17 mouse cellular contexts compared by ENCODE assay signal in the genomic region with DNA sequence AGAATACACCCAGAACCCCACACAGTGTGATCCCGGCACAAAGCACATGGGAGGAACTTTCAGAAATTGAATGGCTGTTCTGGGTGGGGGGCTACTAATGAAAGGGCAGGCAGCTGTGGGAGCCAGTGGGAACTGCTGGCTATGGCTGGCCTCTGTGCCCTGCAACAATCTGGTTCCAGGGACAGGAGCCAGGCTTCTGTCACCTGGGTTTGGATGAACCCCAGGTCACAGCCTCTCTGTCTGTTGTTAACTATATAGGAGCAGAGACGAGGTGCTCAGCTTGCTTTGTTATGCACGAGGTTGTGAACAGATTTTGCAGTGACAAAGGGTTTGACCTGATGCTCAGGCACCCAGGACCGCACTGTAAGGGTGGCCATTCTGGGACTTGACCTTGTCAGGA. TPM values are rescaled to one million over a fixed set of nuclear protein-coding genes. Genes with fewer than 3 reads are reported as not detected.
A peak's percentile ranks its signal among the peaks of the same experiment; 100 is the strongest.
DNase-seq lines count a peak whose midpoint lies in the region; ATAC-seq and TF ChIP-seq lines count a peak whose summit lies in the region.
"Had no signal": no experiment of that assay in that cellular context is flagged by ENCODE, and none has a peak within 500 bp of the region (broad histone marks: within the 10 kb centered on the region; RNA-seq: fewer than 3 reads in every experiment).

No protein-coding gene starts in this region.

- DNase-seq in heart, postnatal 25 days (ENCODE audit: low spot score): no peak
- no peak for DNase-seq in lung, postnatal 4 days
- DNase-seq in layer of hippocampus, postnatal 14 days (ENCODE audit: low spot score in 2 of 2): no peak
- DNase-seq: cerebellum, adult 8-10 months; embryo, embryonic 11 days; gastrocnemius, postnatal 14 days; kidney, postnatal 25 days had no signal

- no peak overlapping the region for H3K27ac ChIP-seq in heart, embryonic 11.5 days (ENCODE audit: low read depth, low read length)
- H3K27ac ChIP-seq in lung, embryonic 16.5 days (ENCODE audit: low read length): no peak overlapping the region
- 0 out of 4 replicates have a peak overlapping the region, but pooled peaks of 1 of the 2 experiments have one; percentile 17 for H3K27ac ChIP-seq in heart, embryonic 14.5 days (replicated peaks in 1 of 2; ENCODE audit: control insufficient read depth in 1 of 2, insufficient read depth in 1 of 2, low read depth in 2 of 2, low read length in 2 of 2)
- H3K27ac ChIP-seq in small intestine, adult 2 months (ENCODE audit: insufficient read depth, low read depth, low read length): peak overlapping the region; percentile 46; the same call in 1 of the 2 replicates
- H3K27ac ChIP-seq in forebrain, embryonic 16.5 days (ENCODE audit: low read length): no peak overlapping the region
- H3K27ac ChIP-seq: forebrain, embryonic 10.5 days; hindbrain, embryonic 13.5 days; limb, embryonic 12.5 days had no signal

- no peak for ATAC-seq in heart, embryonic 11.5 days (replicated peaks; ENCODE audit: insufficient number of reproducible peaks, low FRiP score, low TSS enrichment)
- no peak for ATAC-seq in lung, embryonic 16.5 days (ENCODE audit: low read depth)
- 0 out of 2 replicates have a peak, but pooled peaks have one; percentile 2 for ATAC-seq in heart, embryonic 14.5 days (ENCODE audit: insufficient number of reproducible peaks, insufficient read depth, low FRiP score, low read depth)
- ATAC-seq in forebrain, embryonic 16.5 days: no peak

- H3K4me3 ChIP-seq in heart, embryonic 11.5 days (ENCODE audit: low read depth, low read length): no peak overlapping the region
- no peak overlapping the region for H3K4me3 ChIP-seq in lung, embryonic 16.5 days (ENCODE audit: low read length)
- no peak overlapping the region for H3K4me3 ChIP-seq in heart, embryonic 14.5 days (ENCODE audit: control insufficient read depth in 1 of 2, insufficient read depth in 1 of 2, low read depth in 1 of 2, low read length in 2 of 2)
- H3K4me3 ChIP-seq in small intestine, adult 2 months (ENCODE audit: low read depth, low read length): peak overlapping the region; percentile 11; the same call in 1 of the 2 replicates
- H3K4me3 ChIP-seq in forebrain, embryonic 16.5 days (replicated peaks; ENCODE audit: low read length): no peak overlapping the region

- no peak for TF ChIP-seq POLR2A in small intestine, adult 2 months (IDR thresholded peaks at IDR 0.05; ENCODE audit: low read depth, low read length)

- H3K9ac ChIP-seq in heart, embryonic 11.5 days (ENCODE audit: low read depth, low read length): no peak overlapping the region
- no peak overlapping the region; the same call in 1 of the 2 replicates for H3K9ac ChIP-seq in lung, embryonic 16.5 days (ENCODE audit: low read length)
- H3K9ac ChIP-seq in heart, embryonic 14.5 days (ENCODE audit: low read length): peak overlapping the region; percentile 40; the same call in 1 of the 2 replicates
- no peak overlapping the region for H3K9ac ChIP-seq in forebrain, embryonic 16.5 days (replicated peaks; ENCODE audit: low read depth, low read length)
- H3K9ac ChIP-seq: hindbrain, embryonic 13.5 days; limb, embryonic 12.5 days had no signal

- H3K4me2 ChIP-seq in heart, embryonic 11.5 days: peak overlapping the region; percentile 31
- H3K4me2 ChIP-seq in lung, embryonic 16.5 days (ENCODE audit: low read depth, low read length): peak overlapping the region; percentile 27
- H3K4me2 ChIP-seq in heart, embryonic 14.5 days (ENCODE audit: low read length): peak overlapping the region; percentile 87
- H3K4me2 ChIP-seq in forebrain, embryonic 16.5 days (ENCODE audit: low read length): no peak overlapping the region

- H3K4me1 ChIP-seq in heart, embryonic 11.5 days (ENCODE audit: control insufficient read depth, insufficient read depth, low read length): peaks cover 35% of the 10 kb centered on the region
- peaks cover 23% of the 10 kb centered on the region for H3K4me1 ChIP-seq in lung, embryonic 16.5 days (replicated peaks; ENCODE audit: control insufficient read depth, insufficient read depth, low read length)
- H3K4me1 ChIP-seq in heart, embryonic 14.5 days (ENCODE audit: control insufficient read depth in 2 of 2, insufficient read depth in 2 of 2, low read length in 2 of 2): peaks cover 28 to 47% of the 10 kb centered on the region in 2 experiments
- peaks cover 3% of the 10 kb centered on the region; the same call in 1 of the 2 replicates for H3K4me1 ChIP-seq in small intestine, adult 2 months (ENCODE audit: control insufficient read depth, insufficient read depth, insufficient read length, low read length)
- peaks cover 18% of the 10 kb centered on the region for H3K4me1 ChIP-seq in forebrain, embryonic 16.5 days (replicated peaks; ENCODE audit: control insufficient read depth, insufficient read depth, low read length)

- no peaks in the 10 kb centered on the region for H3K9me3 ChIP-seq in heart, embryonic 11.5 days (replicated peaks; ENCODE audit: control insufficient read depth, low read length)
- H3K9me3 ChIP-seq in lung, embryonic 16.5 days (ENCODE audit: control insufficient read depth, low read length): no peaks in the 10 kb centered on the region
- H3K9me3 ChIP-seq in heart, embryonic 14.5 days (ENCODE audit: control insufficient read depth, low read length): no peaks in the 10 kb centered on the region
- no peaks in the 10 kb centered on the region for H3K9me3 ChIP-seq in forebrain, embryonic 16.5 days (ENCODE audit: control insufficient read depth, low read length)
- H3K9me3 ChIP-seq: forebrain, embryonic 10.5 days; hindbrain, embryonic 13.5 days; limb, embryonic 12.5 days had no signal

- no peak for TF ChIP-seq CTCF in small intestine, adult 2 months (IDR thresholded peaks at IDR 0.05; ENCODE audit: extremely low read depth, insufficient read length, insufficient replicate concordance, low read depth, low read length)

- 41% methylated on average over 4 of the region's 4 CpGs for WGBS in heart, embryonic 11.5 days (ENCODE audit: insufficient replicate concordance)
- 59% methylated on average over 4 of the region's 4 CpGs for WGBS in lung, embryonic 16.5 days
- 37% methylated on average over 4 of the region's 4 CpGs for WGBS in heart, embryonic 14.5 days
- WGBS in small intestine, adult 2 months: 61% methylated on average over 4 of the region's 4 CpGs
- 41% methylated on average over 4 of the region's 4 CpGs for WGBS in forebrain, embryonic 16.5 days

- no peaks in the 10 kb centered on the region for H3K36me3 ChIP-seq in heart, embryonic 11.5 days (ENCODE audit: control insufficient read depth, insufficient read depth, low read length)
- no peaks in the 10 kb centered on the region for H3K36me3 ChIP-seq in lung, embryonic 16.5 days (ENCODE audit: control insufficient read depth, insufficient read depth, low read length)
- H3K36me3 ChIP-seq in heart, embryonic 14.5 days (ENCODE audit: control insufficient read depth, insufficient read depth, low read length): no peaks in the 10 kb centered on the region
- H3K36me3 ChIP-seq in small intestine, adult 2 months (ENCODE audit: control insufficient read depth, insufficient read depth, low read length): no peaks in the 10 kb centered on the region
- H3K36me3 ChIP-seq in forebrain, embryonic 16.5 days (ENCODE audit: control insufficient read depth, insufficient read depth): no peaks in the 10 kb centered on the region
- H3K36me3 ChIP-seq: forebrain, embryonic 10.5 days; hindbrain, embryonic 13.5 days; limb, embryonic 12.5 days had no signal

- peaks cover 13% of the 10 kb centered on the region for H3K27me3 ChIP-seq in heart, embryonic 11.5 days (ENCODE audit: control insufficient read depth, insufficient read depth, low read length)
- H3K27me3 ChIP-seq in lung, embryonic 16.5 days (ENCODE audit: control insufficient read depth, insufficient read depth, low read depth, low read length): peaks cover 7% of the 10 kb centered on the region; the same call in 1 of the 2 replicates
- 0 out of 2 replicates have a peak, but pooled peaks cover 6% of the 10 kb centered on the region for H3K27me3 ChIP-seq in heart, embryonic 14.5 days (ENCODE audit: control insufficient read depth, insufficient read depth, low read length)
- H3K27me3 ChIP-seq in small intestine, adult 2 months (ENCODE audit: control insufficient read depth, insufficient read depth, low read length): peaks cover 6% of the 10 kb centered on the region
- peaks cover 23% of the 10 kb centered on the region for H3K27me3 ChIP-seq in forebrain, embryonic 16.5 days (replicated peaks; ENCODE audit: control insufficient read depth, insufficient read depth, low read length)
- H3K27me3 ChIP-seq: limb, embryonic 12.5 days had no signal

- intact Hi-C loops in heart, postnatal 25 days (cut with DNase I): loop anchor here (5.0 kb wide), 3 partner anchors 74 to 154 kb away; no protein-coding TSS in a partner anchor

RNA-seq across cellular contexts. Expression of a gene that starts 2.1 kb away (rescaled TPM):
- polyA plus RNA-seq in heart, embryonic 11.5 days (2014; fragmentation: Nextera tagmentation; extraction: Ambion mirVana): 8.3 and 9.9 TPM in 2 replicates
- 10 to 100 TPM; 65.5 to 72.7 TPM for total RNA-seq in heart, postnatal 25 days (2021)
- 6.0 and 6.7 TPM in 2 replicates for polyA plus RNA-seq in lung, embryonic 16.5 days (2015; fragmentation: Nextera tagmentation; extraction: Ambion mirVana)
- polyA plus RNA-seq in heart, embryonic 14.5 days (2014; fragmentation: Nextera tagmentation; extraction: Ambion mirVana): 15.2 and 16.1 TPM in 2 replicates
- polyA plus RNA-seq in small intestine, adult 2 months (2012; rRNA removed): 5.0 and 8.0 TPM in 2 replicates
- total RNA-seq in layer of hippocampus, postnatal 14 days (2021): 10 to 100 TPM in 1 of 2 experiments, 1 to 10 TPM in 1; 6.1 to 11.2 TPM
- polyA plus RNA-seq in forebrain, embryonic 16.5 days (2015; fragmentation: Nextera tagmentation; extraction: Ambion mirVana): 0.73 and 1.2 TPM in 2 replicates
- total RNA-seq: monocyte, adult 5-6 weeks had no signal
- polyA plus RNA-seq: C2C12 had no signal
